Mouse (Mus musculus) c-Kit-positive CD71-positive TER-119-positive erythroid progenitor cells, embryonic 14.5 days (primary cell): ENCODE results near the gene Idh3a.
"Not testable (repeated sequence)": the region's sequence is repeated elsewhere in the genome, so short reads cannot be mapped to it uniquely, and the experiment has no call there.

Experiments
- DNase-seq: peaks from one replicate; pipeline ENCODE4 v3.0.0-alpha.2; 2013; ENCODE audit warnings: low spot score

Idh3a gene

DNA sequence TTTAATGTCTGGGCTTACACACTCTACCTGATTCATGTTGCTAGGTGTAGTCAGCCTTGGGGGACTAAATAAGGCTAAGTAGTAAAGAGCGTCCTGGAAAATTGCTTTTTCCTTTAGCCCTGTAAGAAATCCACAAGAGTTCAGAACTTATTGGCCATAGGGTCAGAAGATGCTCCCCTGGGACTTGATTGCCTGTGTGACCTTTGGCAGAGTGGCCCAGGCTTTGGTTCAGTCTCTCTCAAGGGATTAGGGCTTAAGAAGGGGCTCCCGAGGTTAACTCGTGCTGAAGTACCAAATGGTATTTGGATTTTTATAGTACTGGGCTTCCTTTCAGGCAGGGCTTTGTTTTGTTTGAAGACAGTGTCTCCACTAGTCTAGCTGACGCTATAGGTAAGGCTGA, 1.7 kb downstream of the Idh3a start:
- DNase-seq: no peak

DNA sequence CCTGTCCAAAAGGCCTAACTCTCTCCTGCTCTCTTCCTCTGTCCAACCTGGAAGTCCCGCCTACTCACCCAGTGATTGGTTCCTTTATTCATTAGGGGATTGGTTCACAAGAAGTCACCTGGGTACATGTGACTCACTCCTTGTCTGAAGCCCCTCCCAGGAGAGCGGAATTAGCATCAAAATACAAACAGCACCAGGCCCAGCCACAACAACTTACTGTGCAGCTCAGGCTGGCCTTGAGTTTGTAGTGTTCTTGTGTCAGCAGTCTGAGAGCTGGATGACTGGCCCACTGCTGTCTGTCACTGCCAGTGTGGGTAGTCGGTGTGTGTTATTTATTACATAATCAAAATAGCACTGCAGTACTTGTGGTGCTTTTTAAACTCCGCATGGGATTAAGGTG, 7.5 kb downstream of the Idh3a start:
- not testable (repeated sequence) for DNase-seq

- no peak for DNase-seq
These were observed 10.8 kb downstream of the Idh3a start for GRCm38 (mm10) chr9:54596752-54597465.

GRCm38 (mm10) chr9:54602386-54602785, 16.3 kb downstream of the Idh3a start:
- no peak for DNase-seq

DNA sequence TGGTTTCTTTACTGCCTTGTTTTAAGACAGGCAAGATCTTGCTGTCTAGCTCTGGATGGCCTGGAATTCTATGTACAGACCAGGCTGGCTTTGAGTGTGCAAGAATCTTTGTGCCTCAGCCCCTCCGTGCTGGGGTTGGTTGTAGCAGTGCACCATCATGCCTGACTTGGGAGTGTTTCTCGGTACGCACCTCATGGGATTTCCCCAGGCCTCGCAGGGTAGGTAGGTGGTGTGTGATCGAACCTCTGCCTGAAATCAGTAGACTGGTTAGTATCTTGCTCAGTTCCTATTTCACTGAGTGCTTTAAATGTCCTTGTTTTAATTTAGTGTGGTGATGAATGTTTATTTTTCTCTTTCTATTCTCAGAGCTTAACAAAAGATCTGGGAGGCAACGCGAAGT, 16.8 kb downstream of the Idh3a start:
- DNase-seq: no peak

- no peak for DNase-seq
These were observed 18.1 kb downstream of the Idh3a start for GRCm38 (mm10) chr9:54604131-54604654.

- DNase-seq: peak; percentile 51
These were observed 18.8 kb downstream of the Idh3a start for GRCm38 (mm10) chr9:54604886-54605285.

DNA sequence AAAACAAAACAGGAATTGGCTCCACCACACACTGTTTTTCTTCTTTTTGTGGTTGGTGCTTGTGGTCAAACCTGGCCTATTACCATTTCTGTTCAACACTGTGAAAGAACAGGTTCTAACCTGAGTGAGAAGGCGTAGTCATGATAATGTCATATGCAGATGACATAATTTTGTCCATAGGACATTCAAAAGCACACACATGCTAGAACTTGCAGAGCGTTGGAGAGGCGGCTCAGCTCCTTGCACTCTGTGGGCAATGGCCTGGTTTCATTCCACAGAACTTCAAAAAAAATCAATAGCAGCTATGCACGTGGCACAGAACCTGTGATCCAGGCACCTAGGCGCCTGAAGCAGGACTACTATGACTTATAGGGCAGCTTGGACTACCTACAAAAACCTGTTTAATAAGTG, 26.7 kb downstream of the Idh3a start:
- no peak for DNase-seq

DNA sequence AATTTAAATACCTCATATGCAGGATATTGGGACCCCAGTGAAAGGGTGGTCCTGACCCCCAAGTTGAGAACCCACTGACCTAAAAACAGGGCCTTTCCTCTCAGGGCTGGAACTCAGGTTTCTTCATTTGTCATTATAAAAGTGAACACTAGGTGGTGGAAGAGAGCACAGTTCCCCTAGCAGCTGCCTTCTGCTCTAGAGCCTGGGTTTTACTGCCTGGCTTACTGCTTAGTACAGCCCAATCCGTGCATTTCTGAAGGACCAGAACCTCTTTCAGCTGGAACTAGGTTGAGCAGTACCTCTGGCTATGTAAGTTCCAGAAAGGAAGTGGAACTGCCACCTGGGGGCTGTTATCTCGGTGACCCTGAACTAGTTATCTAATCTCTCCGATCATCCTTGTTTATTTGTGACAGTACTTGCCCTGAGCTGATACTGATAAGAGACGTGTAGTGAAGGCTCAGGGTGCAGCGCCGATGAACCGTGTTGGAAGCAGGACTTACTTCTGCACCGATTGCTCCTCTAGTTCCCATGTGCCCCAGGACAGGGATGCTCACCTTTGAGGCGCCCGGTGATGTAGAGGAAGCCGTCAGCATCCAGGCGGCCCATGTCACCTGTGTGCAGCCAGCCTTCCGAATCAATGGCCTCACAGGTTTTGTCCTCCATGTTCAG, 28.2 kb downstream of the Idh3a start:
- DNase-seq: peak; percentile 49

DNA sequence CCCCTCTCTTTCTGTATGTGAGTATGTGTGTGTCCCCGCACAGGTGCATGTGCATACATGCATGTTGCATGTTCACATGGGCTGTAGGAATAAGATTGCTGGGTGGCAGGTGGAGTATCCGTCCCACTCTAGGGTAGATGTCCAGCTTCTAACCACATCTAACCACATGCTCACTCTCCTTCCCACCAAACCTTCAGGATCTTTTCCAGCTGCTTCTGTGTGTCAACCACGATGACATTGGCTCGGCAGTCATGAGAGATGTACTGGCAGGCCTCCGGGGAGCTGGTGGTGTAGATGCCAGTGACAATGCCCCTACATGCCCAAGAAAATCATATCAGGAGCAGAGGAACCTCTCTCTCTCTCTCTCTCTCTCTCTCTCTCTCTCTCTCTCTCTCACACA, 41.1 kb downstream of the Idh3a start:
- no peak for DNase-seq

DNA sequence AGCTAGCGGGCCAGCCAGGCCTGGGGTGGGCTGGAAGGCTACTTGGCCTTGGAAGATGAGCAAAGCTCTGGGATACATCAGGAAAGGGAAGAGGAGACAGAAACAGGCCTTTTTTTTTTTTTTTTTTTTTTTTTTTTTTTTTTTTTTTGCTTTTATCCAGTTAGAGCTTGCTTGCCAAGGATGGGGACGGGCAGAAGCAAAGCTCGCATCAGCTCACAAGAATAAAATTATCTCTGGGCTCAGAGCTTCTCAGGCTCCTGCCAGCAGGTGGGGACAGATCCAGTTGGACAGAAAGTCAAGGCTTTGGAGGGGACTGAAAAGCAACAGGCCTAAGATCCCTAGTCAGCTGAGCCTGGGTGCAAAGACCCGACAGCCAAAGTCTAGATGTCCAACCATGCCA, 42.6 kb downstream of the Idh3a start:
- no peak for DNase-seq

- no peak for DNase-seq
These were observed 43.6 kb downstream of the Idh3a start for GRCm38 (mm10) chr9:54629613-54630261.

GRCm38 (mm10) chr9:54630905-54631304, 44.8 kb downstream of the Idh3a start:
- no peak for DNase-seq

DNA sequence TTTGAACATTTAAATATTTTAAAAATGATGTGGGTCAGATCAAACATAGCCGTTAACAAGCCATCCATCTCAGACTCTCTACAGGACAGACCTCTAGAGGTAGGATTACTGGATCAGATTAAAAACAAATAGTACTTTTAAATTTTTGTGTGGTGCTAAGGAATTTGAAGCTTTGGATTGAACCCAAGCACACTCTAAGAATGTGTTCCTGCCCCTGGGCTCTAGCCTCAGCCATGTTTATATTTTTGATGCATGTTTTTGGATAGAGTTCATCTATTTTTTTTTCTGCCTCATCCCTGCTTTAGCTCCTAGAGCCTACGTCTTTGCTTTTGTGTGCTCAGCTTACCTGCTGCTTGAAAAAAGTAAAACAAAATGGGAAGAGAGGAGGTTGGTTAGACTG, 47.3 kb downstream of the Idh3a start:
- DNase-seq: no peak

DNA sequence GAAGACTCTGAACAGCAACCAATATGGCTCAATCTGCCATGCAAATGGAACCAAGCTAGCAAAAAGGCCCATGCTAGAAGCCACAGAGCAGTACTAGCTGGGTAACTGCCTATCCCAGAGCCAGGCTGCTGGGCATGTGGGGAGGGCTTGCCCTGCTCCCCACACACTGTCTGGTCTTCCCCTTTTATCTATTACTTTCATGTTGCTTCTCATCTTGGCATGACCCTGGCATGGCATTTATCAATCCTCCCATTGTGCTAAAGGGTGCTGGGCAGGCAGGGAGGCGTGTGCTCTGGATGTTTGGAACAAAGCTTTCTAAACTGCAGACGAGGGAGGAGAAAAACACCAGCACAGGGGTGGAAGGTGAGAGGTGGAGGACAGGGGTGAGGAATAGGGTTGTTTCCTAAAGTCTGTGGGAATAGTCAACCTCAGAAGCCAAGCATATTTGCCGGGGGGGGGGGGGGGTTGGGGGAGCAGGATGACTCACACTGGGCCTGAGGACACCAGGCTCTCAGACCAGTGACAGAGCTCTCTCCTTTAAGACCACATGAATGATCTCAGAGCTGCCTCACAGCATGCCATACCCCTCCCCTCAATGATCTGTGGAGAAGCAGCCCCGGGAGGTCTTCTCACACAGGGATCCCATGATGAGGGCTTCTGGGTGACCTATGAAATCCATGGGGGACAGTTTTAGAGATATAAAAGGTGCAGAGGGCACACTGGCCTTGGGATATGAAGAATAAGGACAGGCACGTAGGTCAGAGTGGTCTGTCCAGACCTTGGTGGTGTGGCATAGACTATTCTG, 51.6 kb downstream of the Idh3a start:
- DNase-seq: no peak

DNA sequence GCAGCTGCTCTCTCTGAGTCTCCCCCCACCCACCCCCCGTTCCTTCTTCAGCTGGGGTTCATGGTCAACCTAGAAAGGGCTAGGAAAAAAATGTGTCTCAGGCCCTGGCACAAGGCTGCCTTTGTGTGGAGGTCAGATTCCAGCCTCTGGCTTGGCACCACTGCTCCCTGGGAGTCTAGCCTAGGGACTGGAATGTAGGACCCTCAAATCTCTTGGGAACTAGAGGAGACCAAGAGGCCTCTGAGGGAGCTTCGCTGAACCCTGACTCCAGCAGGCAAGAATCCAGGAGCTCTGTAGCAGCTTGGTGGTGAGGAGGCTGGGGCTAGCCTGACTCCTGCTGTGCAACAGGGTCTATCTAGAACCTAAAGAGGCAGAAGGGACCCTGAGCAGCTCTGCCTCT, 53.1 kb downstream of the Idh3a start:
- no peak for DNase-seq

GRCm38 (mm10) chr9:54641548-54641947, 55.4 kb downstream of the Idh3a start:
- no peak for DNase-seq

- no peak for DNase-seq
These were observed 56.0 kb downstream of the Idh3a start for GRCm38 (mm10) chr9:54642149-54642548.

- DNase-seq: no peak
These were observed 56.4 kb downstream of the Idh3a start for GRCm38 (mm10) chr9:54642556-54642955.

DNA sequence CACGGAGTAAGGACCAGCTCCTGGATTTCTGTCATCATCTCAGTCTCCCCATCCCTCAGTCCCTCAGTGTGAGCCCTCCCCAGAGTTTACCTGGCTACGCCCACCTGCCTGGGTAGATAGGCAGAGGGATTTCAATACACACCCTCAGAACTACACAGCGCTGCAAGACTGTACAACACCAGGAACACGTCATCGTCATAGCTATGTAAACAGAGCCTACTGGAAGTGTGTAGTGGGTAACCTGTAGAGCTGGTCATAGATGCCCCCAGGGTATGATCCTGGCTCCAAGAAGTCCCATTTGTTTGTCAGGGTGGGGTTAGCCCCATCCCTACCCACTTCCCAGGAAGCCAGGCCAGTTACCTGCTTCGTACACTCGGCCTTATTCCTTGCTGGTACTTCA, 57.0 kb downstream of the Idh3a start:
- no peak for DNase-seq

DNA sequence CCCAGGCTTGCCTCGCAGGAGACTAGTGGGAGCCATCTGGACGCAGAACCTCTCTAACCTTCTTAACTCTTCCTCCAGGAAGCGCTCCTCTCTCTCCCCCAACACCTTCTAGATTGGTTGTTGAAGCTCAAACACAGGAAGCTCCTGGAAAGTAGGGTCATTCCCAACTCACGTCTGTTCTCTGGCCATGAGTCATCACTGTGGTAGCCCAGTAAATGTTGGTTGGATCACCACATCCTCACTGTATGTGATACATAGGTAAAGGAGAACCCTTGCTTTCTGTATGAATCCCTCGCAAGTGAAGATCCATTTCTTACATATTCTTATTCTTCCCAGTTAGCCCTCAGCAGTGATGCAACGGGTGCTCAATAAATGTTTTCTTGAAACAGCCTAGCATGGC, 59.4 kb downstream of the Idh3a start:
- DNase-seq: no peak

DNA sequence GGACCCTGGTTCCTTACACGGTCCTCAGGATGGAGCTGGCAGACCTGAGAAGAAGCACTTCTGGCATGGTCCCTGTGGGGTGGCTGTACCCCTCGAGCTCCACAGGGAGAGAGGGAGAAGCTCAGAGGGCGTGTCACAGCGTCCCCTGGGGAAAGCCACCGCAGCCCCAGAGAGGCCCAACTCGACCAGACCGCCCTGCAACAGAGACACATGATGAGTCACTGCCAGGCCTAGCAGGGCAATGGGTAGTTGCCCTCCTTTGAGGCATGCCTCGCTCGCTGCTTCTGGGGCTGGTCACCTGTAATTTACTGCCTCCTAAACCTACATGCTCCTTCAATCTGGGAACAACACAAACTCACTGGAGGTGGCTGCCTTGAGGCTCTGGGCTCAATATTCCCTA, 60.1 kb downstream of the Idh3a start:
- DNase-seq: no peak
